Mouse (Mus musculus) forebrain, embryonic 12.5 days (tissue): ENCODE measurements around the gene 1700067P10Rik. TPM values are rescaled to one million over a fixed set of nuclear protein-coding genes. Genes with fewer than 3 reads are reported as not detected.

Experiments
- ATAC-seq: fragments of 200-750 bp; cut with Nextera tagmentation; 2 replicates; pipeline ENCODE4 v1.8.0; 2017; ENCODE audit warnings: moderate TSS enrichment; ENCODE audit not compliant: low FRiP score
- H3K27ac ChIP-seq: fragments of 300-500 bp; sonication (generic); 2 replicates; pipeline ENCODE4 v1.5.1; 2016; ENCODE audit warnings: mild to moderate bottlenecking
- H3K27me3 ChIP-seq: fragments of 300-500 bp; sonication (generic); 2 replicates; pipeline ENCODE4 v1.6.1; 2016; ENCODE audit warnings: mild to moderate bottlenecking
- H3K36me3 ChIP-seq: fragments of 300-500 bp; sonication (generic); replicated peaks from 2 replicates; pipeline ENCODE4 v1.6.1; 2016; ENCODE audit warnings: mild to moderate bottlenecking
- H3K4me1 ChIP-seq: fragments of 300-500 bp; sonication (generic); 2 replicates; pipeline ENCODE4 v1.6.1; 2016
- H3K4me2 ChIP-seq: fragments of 300-500 bp; sonication (generic); 2 replicates; pipeline ENCODE4 v1.6.1; 2016; ENCODE audit warnings: mild to moderate bottlenecking, moderate library complexity
- H3K4me3 ChIP-seq: fragments of 300-500 bp; sonication (generic); replicated peaks from 2 replicates; pipeline ENCODE4 v1.5.1; 2016; ENCODE audit warnings: mild to moderate bottlenecking
- H3K9ac ChIP-seq: fragments of 300-500 bp; sonication (generic); 2 replicates; pipeline ENCODE4 v1.6.1; 2016; ENCODE audit warnings: mild to moderate bottlenecking
- H3K9me3 ChIP-seq: fragments of 300-500 bp; sonication (generic); 2 replicates; pipeline ENCODE4 v1.6.1; 2016
- WGBS: fragments of 180-500 bp; shearing (Covaris S2); methylation state at CpG from one replicate; pipeline ENCODE4 v1.1.7; 2016; 5-methylcytosine and 5-hydroxymethylcytosine counted together
- polyA plus RNA-seq: library from polyadenylated mRNA; unstranded; fragments of >200 nt; fragmentation: Nextera tagmentation; extraction: Ambion mirVana; gene quantifications from 2 replicates; pipeline ENCODE4 v1.2.1, GENCODE M21; 2016

The 1700067P10Rik gene
- not detected in 2 replicates for polyA plus RNA-seq

DNA sequence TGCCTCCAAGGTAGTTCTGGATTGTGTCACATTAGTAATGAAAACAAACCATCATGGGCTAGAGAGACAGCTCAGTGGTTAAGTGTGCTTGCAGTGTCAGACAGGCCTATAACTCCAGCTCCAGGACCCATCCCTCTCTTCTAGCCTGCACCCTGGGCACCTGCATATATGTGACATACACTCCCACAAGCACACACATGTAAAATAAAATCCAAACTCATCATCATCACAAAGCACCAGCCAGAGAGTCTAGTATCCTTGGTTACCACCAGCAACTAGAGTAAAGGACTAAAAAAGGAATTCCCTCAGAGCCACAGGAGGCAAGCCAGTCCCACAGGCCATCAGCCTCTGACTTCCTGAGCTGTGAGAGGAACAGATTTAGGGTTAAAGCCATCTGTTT lies at the start of gene 1700067P10Rik:
Gene 1700067P10Rik, plus strand, starts transcription at position 301 of the 400 bp plus-strand sequence.
- no peak for ATAC-seq
- Histone ChIP-seq H3K9me3 (0 out of 2 replicates have a peak, but pooled peaks cover 4% of the 10 kb centered on the region), H3K9ac (no peak within 1 kb of the TSS), H3K4me2 (no peak within 1 kb of the TSS), H3K27me3 (peaks cover 15% of the 10 kb centered on the region), H3K4me3 (no peak within 1 kb of the TSS), H3K36me3 (no peaks in the 10 kb centered on the region), H3K4me1 (peaks cover 4% of the 10 kb centered on the region; the same call in 1 of the 2 replicates), H3K27ac (no peak within 1 kb of the TSS)

- Histone ChIP-seq H3K9ac (peak overlapping the region; percentile 38; the same call in 1 of the 2 replicates), H3K27ac (peak overlapping the region; percentile 88), H3K9me3 (no peaks in the 10 kb centered on the region), H3K27me3 (peaks cover 30% of the 10 kb centered on the region), H3K36me3 (no peaks in the 10 kb centered on the region), H3K4me3 (peak overlapping the region; percentile 23), H3K4me2 (peak overlapping the region; percentile 39), H3K4me1 (peaks cover 30% of the 10 kb centered on the region)
- 2% methylated on average over 29 of the region's 29 CpGs for WGBS
- ATAC-seq, result peak; percentile 54; the same call in 1 of the 2 replicates
Measured at GRCm38 (mm10) chr17:48041351-48042287, 47.5 kb upstream of the 1700067P10Rik start.

DNA sequence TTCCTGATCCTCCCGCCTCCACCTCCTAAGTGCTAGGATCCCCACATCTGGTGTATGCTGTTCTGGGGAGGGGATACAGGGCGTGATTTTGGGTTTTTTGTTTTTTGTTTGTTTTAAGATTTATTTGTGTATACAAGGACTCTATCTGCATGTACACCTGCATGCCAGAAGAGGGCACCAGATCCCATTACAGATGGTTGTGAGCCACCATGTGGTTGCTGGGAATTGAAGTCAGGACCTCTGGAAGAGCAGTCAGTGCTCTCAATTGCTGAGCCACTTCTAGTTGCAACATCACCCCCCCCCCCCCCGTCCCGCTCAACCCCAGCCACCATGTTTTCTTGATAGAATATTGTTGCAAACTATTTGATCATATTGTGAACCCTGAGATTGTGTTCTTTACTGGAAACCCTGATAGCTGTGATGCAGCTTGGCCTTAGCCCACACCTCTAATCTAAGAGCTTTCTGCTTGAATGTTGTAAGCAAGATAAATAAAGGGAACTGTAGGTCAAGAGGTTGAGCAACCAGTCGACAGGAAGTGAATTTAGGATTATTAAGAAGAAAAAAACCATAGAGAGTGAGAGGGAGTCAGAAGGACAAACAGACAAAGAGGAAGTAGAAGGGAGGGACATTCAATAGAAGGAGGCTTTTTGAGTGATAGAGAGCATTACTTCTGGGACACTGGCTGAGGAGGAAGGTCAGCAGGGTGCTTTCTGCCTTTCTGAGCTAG lies 45.8 kb upstream of the 1700067P10Rik start:
- Histone ChIP-seq H3K36me3 (no peaks in the 10 kb centered on the region), H3K4me1 (peaks cover 30% of the 10 kb centered on the region), H3K9ac (no peak overlapping the region), H3K9me3 (no peaks in the 10 kb centered on the region), H3K4me3 (no peak overlapping the region), H3K4me2 (no peak overlapping the region), H3K27ac (no peak overlapping the region), H3K27me3 (peaks cover 31% of the 10 kb centered on the region)
- ATAC-seq, result no peak
- 81% methylated on average over 5 of the region's 5 CpGs for WGBS

GRCm38 (mm10) chr17:48045631-48046030 lies 43.5 kb upstream of the 1700067P10Rik start:
- no peaks in the 10 kb centered on the region for H3K9me3 ChIP-seq
- no peaks in the 10 kb centered on the region for H3K36me3 ChIP-seq
- no peak overlapping the region for H3K4me3 ChIP-seq
- no peak overlapping the region for H3K4me2 ChIP-seq
- no peak for ATAC-seq
- WGBS, result 35% methylated on average over 4 of the region's 4 CpGs
- peaks cover 15% of the 10 kb centered on the region for H3K4me1 ChIP-seq
- no peak overlapping the region for H3K9ac ChIP-seq
- H3K27ac ChIP-seq, result no peak overlapping the region
- peaks cover 28% of the 10 kb centered on the region for H3K27me3 ChIP-seq

DNA sequence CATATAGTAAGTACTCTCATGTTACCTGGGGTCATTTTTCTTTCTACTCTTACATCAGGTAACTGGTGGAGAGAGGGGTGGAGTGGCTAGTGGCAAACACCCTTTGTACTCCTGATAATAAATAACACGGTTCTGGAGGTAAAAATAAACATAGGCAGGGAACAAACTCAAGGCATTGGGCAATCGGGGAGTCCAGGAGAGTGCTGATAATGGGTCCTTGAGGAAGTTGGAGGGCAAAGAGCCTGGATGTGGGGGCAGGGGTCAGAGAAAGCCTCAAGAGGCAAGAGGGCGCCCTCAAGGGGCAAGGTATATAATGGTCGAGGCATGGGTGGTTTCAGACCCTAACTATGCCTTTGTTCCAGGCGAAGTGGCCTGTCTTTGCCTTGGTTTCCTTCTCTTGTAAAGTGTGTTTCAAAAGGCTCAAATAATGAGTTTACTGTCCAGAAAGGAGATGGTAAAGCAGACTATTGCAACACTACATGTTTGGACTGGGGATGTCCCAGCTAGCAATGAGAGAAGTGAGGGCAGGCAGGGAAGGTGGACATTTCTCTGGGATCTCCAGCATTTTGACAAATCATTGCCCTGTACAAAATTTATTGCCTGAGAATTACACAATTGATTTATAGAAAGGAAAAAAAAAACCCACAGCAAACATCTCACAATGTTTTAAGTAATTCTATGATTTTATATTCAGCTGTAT lies 37.3 kb upstream of the 1700067P10Rik start:
- Histone ChIP-seq H3K27me3 (peaks cover 40% of the 10 kb centered on the region), H3K27ac (no peak overlapping the region), H3K4me2 (no peak overlapping the region), H3K4me3 (no peak overlapping the region), H3K36me3 (no peaks in the 10 kb centered on the region), H3K9ac (no peak overlapping the region), H3K4me1 (peaks cover 13% of the 10 kb centered on the region), H3K9me3 (no peaks in the 10 kb centered on the region)
- ATAC-seq, result no peak
- WGBS, result 80% methylated on average over 5 of the region's 5 CpGs

DNA sequence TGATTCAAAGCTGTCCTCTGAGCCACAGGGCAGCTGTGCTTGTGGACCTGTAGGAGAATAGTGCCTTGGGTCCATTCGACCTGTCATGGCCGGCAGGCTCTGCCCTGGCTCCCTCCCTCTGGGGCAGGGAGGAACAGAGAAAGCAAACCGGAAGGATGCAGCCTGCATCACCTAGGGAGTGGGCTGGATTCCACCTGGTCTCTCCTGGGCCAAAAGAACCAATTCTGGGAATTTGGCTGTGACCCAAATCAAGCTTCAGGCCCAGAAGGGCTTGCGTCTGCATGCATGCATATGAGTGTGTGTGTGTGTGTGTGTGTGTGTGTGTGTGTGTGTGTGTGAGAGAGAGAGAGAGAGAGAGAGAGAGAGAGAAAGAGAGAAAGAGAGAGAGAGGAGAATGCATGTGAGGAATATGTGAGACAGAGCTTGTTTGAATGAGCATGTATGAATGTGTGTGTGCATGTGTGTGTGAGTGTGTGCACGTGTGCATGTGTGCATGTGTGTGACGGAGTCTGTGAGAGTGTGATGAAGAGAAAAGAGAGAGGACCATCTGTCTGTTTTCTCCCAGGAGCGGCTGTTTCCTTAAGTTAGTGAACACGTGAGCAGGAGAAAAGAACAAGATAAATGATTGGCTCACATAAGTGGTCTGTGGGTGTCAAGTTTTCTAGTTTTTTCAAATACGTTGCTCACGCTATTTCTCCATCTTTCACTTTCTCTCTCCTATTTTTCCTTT lies 36.6 kb upstream of the 1700067P10Rik start:
- H3K4me1 ChIP-seq, result peaks cover 20% of the 10 kb centered on the region
- peaks cover 47% of the 10 kb centered on the region for H3K27me3 ChIP-seq
- H3K4me3 ChIP-seq, result no peak overlapping the region
- H3K4me2 ChIP-seq, result no peak overlapping the region
- no peak for ATAC-seq
- no peaks in the 10 kb centered on the region for H3K9me3 ChIP-seq
- 81% methylated on average over 10 of the region's 10 CpGs for WGBS
- no peaks in the 10 kb centered on the region for H3K36me3 ChIP-seq
- no peak overlapping the region for H3K27ac ChIP-seq
- H3K9ac ChIP-seq, result no peak overlapping the region

DNA sequence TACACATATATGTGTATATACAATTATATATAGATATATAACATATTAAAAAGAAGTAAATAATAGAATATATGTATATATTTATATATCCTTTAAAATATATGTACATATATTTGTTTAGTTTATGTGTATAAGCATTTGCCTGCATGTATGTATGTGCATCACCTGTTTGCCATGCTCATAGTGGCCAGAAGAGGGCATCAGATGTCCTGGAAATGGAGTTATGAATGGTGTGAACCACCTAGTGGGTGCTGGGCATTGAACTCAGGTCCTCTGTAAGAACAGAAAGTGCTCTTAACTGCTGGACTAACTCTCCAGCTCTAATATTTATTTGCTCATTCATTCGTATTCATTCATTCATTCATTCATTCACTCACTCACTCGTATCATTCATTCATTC lies 35.5 kb upstream of the 1700067P10Rik start:
- H3K27ac ChIP-seq, result no peak overlapping the region
- peaks cover 46% of the 10 kb centered on the region for H3K27me3 ChIP-seq
- no peak for ATAC-seq
- no peak overlapping the region for H3K4me3 ChIP-seq
- 82% methylated on average over 2 of the region's 2 CpGs for WGBS
- H3K4me2 ChIP-seq, result no peak overlapping the region
- no peak overlapping the region for H3K9ac ChIP-seq
- H3K36me3 ChIP-seq, result no peaks in the 10 kb centered on the region
- H3K9me3 ChIP-seq, result no peaks in the 10 kb centered on the region
- H3K4me1 ChIP-seq, result peaks cover 30% of the 10 kb centered on the region

DNA sequence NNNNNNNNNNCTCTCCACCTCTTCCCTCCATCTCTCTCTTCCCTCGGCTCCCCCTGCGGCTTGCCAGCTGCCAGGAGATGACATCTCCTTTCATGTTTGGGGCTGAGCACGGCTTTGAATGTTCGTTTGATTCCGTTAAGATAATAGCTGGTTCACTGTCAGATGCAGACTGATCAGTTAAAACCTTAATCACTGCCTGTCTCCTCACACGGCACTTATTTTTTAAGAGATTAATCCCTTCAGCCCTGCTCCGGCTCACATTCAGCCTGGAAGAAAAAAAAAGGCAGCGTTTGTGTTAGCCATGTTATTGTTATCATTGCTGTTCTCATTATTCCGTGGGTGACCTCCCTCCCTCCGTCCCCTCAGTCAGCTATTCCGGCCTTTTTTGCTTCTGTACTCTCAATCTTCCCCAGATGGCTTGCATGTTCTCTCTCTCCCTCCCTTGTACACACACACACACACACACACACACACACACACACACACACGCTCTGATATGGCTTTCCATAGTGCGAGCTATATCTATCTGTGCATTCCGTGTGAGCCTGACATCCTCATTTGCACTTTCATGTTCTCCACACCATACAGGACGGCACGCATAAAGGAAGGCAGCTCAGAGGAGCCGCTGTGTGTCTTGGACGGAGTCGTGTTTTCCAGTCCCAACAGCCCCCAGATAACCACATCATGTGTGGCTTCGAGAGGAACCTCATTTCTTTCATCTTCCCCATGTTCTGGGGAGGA lies 33.9 kb upstream of the 1700067P10Rik start:
- Histone ChIP-seq H3K4me2 (peak overlapping the region; percentile 31), H3K27me3 (peaks cover 38% of the 10 kb centered on the region), H3K4me1 (peaks cover 30% of the 10 kb centered on the region), H3K36me3 (no peaks in the 10 kb centered on the region), H3K9me3 (no peaks in the 10 kb centered on the region), H3K9ac (no peak overlapping the region), H3K27ac (peak overlapping the region; percentile 56), H3K4me3 (no peak overlapping the region; the same call in 1 of the 2 replicates)
- 0 out of 2 replicates have a peak, but pooled peaks have one; percentile 22 for ATAC-seq
- 32% methylated on average over 20 of the region's 20 CpGs for WGBS

GRCm38 (mm10) chr17:48057382-48057781 lies 31.7 kb upstream of the 1700067P10Rik start:
- no peak overlapping the region for H3K4me3 ChIP-seq

GRCm38 (mm10) chr17:48064196-48064843 lies 24.8 kb upstream of the 1700067P10Rik start:
- Histone ChIP-seq H3K4me2 (no peak overlapping the region), H3K9me3 (no peaks in the 10 kb centered on the region), H3K4me1 (peaks cover 31% of the 10 kb centered on the region), H3K27me3 (peaks cover 19% of the 10 kb centered on the region), H3K9ac (no peak overlapping the region), H3K4me3 (no peak overlapping the region), H3K36me3 (no peaks in the 10 kb centered on the region), H3K27ac (peak overlapping the region; percentile 46; the same call in 1 of the 2 replicates)
- 32% methylated on average over 10 of the region's 10 CpGs for WGBS
- ATAC-seq, result no peak

More at GRCm38 (mm10) chr17:48057382-48057781, 31.7 kb upstream of the 1700067P10Rik start:
- Histone ChIP-seq H3K36me3 (no peaks in the 10 kb centered on the region), H3K4me2 (peak overlapping the region; percentile 27; the same call in 1 of the 2 replicates), H3K27ac (peak overlapping the region; percentile 36; the same call in 1 of the 2 replicates), H3K4me1 (peaks cover 39% of the 10 kb centered on the region), H3K9me3 (no peaks in the 10 kb centered on the region), H3K9ac (no peak overlapping the region), H3K27me3 (peaks cover 43% of the 10 kb centered on the region)
- no peak; the same call in 1 of the 2 replicates for ATAC-seq
- WGBS, result 3% methylated on average over 12 of the region's 12 CpGs
